Mouse (Mus musculus): ENCODE results near the gene Mtr.

Mtr gene

GRCm38 (mm10) chr13:12257391-12258380 lies at the start of gene Mtr:
Gene Mtr, minus strand, starts transcription at chr13:12258113.
- DNase-seq (ENCODE audit: low spot score): peak; percentile 94

- DNase-seq (ENCODE audit: low spot score): no peak
Measured at GRCm38 (mm10) chr13:12307286-12307685, 49.4 kb upstream of the Mtr start.

DNA sequence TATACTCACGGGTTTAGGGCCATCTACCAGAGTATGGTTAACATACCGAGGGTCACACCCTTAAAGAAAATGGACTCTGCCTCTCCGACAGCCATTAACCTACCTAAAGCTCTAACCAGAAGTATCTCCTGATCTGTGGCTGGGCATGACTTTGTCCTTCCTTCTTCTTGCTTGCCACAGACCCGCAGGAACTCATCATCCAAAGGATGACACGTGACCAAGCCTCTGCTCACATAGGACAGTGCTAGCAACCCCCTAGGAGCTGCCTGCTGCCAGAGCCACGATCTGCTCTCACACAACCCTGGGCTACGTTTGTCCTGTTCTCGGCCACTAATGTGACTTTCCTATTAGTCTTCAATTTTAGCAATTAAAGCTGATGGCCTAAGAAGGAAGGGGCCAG lies 47.6 kb upstream of the Mtr start:
- DNase-seq (ENCODE audit: low spot score): no peak

GRCm38 (mm10) chr13:12304991-12305390 lies 47.1 kb upstream of the Mtr start:
- no peak for DNase-seq (ENCODE audit: low spot score)

DNA sequence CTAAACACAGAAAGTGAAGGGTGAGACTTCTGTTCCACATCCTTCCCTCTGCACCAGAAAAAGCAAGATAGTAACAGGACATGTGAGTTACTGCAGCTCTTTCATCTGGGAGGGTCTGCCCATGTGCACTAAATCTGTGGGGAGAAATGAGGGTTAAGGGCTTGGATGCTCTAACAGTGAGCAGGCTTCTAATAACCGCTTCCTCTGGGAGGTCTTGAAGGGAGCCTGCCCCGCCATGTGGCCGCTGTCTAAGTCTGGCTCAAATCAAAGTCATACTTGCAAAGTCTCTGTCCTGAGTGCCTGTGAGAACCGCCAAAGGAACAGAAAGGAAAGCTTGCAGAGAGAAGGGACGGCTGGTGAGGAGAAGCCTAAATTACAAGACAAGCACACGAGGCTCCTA lies 39.9 kb upstream of the Mtr start:
- no peak for DNase-seq (ENCODE audit: low spot score)

DNA sequence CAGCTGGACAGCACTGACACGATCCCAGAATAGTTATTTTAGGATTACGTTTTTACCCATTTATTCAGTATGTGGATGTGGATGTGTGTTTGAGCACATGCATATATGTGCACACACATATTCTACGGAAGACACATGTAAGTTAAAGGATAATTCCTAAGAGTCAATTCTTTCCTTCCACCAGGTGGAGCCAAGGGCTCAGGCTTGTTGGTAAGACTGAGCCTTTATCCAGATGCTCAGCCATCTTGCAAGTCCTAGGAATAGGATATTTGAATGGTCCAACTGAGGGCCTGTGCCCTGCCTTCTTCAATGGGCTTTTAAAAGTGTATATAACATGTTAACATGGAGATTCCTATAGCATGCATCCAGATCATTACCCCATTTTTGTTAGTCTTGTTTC lies 38.8 kb upstream of the Mtr start:
- peak; percentile 69 for DNase-seq (ENCODE audit: low spot score)

- DNase-seq (ENCODE audit: low spot score): no peak
Measured at GRCm38 (mm10) chr13:12293810-12294209, 35.9 kb upstream of the Mtr start.

- no peak for DNase-seq (ENCODE audit: low spot score)
Measured at GRCm38 (mm10) chr13:12290700-12291099, 32.8 kb upstream of the Mtr start.

- DNase-seq (ENCODE audit: low spot score): no peak
Measured at GRCm38 (mm10) chr13:12284528-12284927, 26.6 kb upstream of the Mtr start.

DNA sequence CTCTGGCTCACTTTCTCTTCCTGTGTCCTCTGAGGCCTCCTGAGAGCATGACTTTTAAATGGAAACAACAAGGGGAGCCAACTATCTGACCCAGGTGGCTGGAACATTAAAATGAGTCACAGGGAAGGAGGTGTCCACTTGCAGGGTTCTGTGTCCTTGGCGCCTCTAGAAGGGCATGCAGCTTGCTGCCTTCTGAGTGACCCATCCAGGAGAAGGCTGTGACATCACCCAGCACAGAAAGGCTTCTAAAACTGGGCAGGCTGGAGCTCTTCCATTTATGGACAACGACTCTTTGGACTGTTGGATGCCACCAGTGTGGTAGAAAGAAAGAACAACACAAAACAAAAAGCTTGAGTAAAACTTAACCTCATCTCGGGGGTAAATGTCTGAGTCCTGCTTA lies 25.9 kb upstream of the Mtr start:
- no peak for DNase-seq (ENCODE audit: low spot score)

DNA sequence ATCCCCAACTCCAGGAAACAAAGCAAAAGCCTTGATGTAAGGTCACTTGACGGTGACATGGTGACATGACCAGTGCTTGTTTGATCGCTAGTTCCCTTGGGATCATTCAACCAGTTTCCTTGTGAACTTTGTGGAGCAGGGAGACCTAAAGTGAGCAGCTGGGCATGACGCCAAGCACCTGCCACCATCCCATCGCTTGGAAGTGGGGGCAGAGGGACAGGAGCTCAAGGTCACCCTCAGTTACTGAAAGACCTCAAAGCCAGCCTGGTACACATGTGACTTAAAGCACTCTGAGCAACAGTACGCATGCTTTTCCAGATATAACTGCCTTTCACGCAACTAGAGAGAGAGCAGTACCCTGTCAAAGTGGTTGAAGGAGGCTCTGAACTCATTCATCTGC lies 16.8 kb upstream of the Mtr start:
- DNase-seq (ENCODE audit: low spot score): no peak

DNA sequence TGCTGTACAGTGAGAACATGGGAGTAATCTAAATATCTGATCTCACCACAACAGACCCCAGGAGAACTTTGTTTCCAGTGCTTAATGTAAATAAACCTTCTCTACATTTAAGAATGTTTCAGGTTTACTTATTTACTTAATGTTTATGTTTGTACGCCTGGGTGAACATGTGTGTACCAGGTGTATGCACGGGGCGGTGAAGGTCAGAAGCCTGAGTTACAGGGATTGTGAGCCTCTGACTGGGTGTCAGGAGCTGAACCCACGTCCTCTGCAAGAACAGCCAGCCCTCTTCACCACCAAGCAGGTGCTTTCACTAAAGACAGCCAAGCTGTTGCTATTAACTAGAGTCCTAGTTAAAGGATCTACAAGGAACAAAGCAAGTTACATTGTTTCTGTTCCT lies 16.3 kb upstream of the Mtr start:
- DNase-seq (ENCODE audit: low spot score): no peak

DNA sequence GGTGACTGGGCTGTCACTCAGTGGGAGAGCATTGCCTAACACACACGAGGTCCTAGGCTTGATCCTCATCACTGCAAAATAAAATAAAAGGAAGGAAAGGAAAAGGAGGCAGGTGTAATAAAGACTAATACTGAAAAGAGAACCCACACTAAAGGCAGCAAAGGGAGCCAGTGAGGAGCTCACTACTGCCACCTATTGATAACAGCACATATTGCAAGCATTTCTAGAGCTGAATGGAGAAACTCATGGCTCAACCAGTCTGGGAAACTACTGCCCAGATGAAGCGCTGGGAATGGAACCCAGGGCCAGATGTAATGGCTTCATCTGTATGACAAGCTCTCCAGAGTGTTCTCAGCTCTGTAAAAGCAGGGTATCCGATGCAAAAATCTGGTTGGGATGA lies 15.0 kb upstream of the Mtr start:
- peak; percentile 47 for DNase-seq (ENCODE audit: low spot score)

DNA sequence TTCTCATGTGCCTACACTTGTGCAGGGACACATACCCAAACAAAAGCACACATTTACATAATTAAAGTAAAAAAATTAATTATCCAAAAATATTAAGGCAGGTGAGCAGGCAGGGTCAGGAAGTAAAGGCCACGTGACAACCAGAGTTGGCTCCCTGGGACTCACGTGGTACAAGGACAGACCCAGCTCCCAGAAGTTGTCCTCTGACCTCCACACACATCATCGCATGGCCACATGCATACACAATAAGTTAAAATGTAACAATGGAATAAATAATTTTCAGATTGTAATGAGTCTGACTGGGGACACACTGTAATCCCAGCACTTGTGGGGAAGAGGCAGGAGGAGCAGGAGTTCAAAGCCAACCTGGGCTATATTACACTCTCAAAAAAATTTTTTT lies 10.1 kb upstream of the Mtr start:
- no peak for DNase-seq (ENCODE audit: low spot score)

GRCm38 (mm10) chr13:12267097-12267496 lies 9.2 kb upstream of the Mtr start:
- no peak for DNase-seq (ENCODE audit: low spot score)

DNA sequence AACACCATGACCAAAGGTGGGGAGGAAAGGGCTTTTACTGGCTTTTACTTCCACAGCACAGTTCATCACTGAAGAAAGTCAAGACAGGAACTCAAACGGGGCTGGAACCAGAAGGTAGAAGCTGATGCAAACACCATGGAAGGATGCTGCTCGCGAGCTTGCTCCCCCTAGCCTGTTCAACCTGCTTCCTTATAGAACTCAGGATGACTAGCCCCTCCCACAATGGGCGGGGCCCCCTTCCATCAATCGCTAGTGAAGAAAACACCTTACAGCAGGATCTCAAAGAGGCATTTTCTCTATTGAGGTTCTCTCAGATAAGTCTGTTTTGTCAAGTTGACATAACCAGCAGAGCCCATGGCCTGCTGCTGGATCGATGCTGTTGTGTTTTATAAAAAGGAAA lies 6.1 kb upstream of the Mtr start:
- no peak for DNase-seq (ENCODE audit: low spot score)

- no peak for DNase-seq (ENCODE audit: low spot score)
Measured at GRCm38 (mm10) chr13:12261505-12261904, 3.6 kb upstream of the Mtr start.

GRCm38 (mm10) chr13:12256871-12257390 lies 982 bp downstream of the Mtr start:
- DNase-seq (ENCODE audit: low spot score): no peak

DNA sequence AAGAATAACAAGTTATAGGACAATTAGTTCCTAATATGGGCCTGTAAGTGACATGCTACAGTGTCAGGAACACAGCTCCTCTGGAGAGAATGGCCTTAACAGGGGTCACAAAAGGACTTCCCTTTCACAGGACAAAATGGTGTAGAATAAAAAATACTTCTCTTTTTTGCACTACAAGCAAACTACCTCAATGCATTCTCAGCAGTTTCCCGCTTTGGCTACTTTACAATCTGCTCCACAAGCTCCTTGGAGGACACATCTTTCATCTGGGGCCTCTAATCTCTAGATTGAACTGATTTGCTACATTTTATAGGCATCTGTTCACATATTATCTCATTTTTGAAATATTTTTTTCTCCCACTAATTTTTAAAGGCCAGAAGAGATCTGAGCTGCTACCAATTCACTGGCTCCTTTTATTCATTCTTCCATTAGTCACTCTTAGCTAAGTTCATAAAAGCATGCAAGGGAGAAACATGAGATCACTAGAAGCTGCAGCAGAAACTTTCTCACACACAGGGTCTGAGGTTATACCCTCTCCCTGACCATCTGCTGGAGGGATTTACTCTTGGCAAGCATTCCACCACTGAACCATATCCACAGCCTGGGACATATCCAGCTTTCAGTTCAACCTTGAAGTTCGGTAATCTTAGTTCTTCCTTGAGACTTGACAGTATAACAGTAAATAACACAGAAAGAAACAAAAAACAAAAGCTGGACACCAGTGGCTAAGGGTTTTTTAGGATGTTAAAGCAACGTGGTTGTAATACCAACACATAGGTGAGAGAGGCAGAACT lies 1.8 kb downstream of the Mtr start:
- DNase-seq (ENCODE audit: low spot score): no peak

- no peak for DNase-seq (ENCODE audit: low spot score)
Measured at GRCm38 (mm10) chr13:12250496-12250895, 7.4 kb downstream of the Mtr start.

DNA sequence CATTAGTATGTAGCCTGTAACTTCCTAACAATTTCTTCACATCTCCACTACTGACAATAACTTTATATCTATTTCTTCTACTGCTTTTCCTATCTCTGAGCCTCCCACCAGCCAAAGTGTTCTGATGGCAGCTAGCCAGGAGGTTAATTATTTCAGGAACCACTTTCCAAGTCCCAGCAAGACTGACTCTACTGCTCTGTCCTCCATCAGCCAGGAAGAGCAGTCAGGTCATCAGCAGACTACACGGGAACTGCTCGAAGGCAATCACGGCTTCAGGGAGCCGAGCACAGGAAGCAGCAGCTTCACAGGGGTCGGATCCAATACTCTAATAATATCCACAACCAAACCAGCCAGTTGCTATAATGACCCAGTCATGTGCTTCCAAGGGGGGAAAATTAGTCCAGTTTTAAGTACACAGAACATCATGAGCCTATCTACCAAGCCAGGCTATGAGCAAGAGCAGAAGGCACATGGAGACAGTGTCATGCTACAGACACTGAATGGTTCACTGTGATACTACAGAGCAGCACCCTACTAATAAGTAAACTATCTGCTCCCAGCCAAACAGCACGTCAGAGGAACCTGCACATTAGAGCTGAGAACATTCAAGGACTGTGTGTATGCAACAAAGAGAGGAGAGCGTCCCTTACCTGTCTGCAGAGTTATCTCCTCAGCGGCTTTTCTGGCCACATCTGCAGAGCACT lies 8.6 kb downstream of the Mtr start:
- no peak for DNase-seq (ENCODE audit: low spot score)

DNA sequence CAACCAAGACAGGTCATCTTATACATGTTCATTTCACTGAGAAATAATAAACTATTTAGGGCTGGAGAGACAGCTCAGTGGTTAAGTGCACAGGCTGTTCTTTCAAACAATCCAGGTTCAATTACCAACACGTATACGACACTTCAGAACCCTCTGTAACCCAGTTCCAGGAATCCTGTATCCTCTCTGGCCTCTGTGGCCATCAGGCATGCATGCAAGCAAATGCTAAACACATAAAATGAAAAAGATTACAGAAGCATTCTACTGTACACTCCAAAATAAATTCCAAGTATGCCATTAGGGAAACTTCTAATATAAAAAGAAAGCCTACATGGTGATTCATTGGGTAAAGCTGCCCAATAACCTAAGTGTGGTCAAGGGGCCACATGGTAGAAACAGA lies 12.0 kb downstream of the Mtr start:
- DNase-seq (ENCODE audit: low spot score): no peak

All from MN1 (cell line).